Mouse (Mus musculus) adrenal gland, postnatal 36 days (tissue): ENCODE results near the gene Ice2. TPM values are rescaled to one million over a fixed set of nuclear protein-coding genes. Genes with fewer than 3 reads are reported as not detected.

ENCODE experiments used
- DNase-seq, 2 experiments: peaks; one replicate each; pipeline ENCODE4 v3.0.0; 2021; ENCODE audit warnings: mixed read lengths in 1 of 2
- total RNA-seq, 2 experiments: library from RNA; stranded (reverse); gene quantifications; 2 replicates each; pipeline ENCODE4 v1.2.3; 2021

Gene Ice2
- total RNA-seq, 2 experiments from 2014 or later, result 12.9 to 15.3 TPM

GRCm38 (mm10) chr9:69404671-69405070 lies 7.0 kb downstream of the Ice2 start:
- DNase-seq, result no peak

GRCm38 (mm10) chr9:69419476-69419875 lies 21.8 kb downstream of the Ice2 start:
- no peak for DNase-seq

GRCm38 (mm10) chr9:69430531-69430930 lies 32.8 kb downstream of the Ice2 start:
- DNase-seq, result peak; percentile 33 to 39

- peak in 1 of 2 experiments; percentile 27 for DNase-seq
These were observed 34.3 kb downstream of the Ice2 start for GRCm38 (mm10) chr9:69431863-69432555.

GRCm38 (mm10) chr9:69435194-69435593 lies 37.5 kb downstream of the Ice2 start:
- DNase-seq, result no peak

GRCm38 (mm10) chr9:69435662-69436061 lies 38.0 kb downstream of the Ice2 start:
- DNase-seq, result no peak

GRCm38 (mm10) chr9:69439805-69440357 lies 42.2 kb downstream of the Ice2 start:
- DNase-seq, result no peak

GRCm38 (mm10) chr9:69442471-69443038 lies 44.8 kb downstream of the Ice2 start:
- no peak for DNase-seq

- DNase-seq, result peak; percentile 76 to 82
These were observed 45.5 kb downstream of the Ice2 start for GRCm38 (mm10) chr9:69443203-69443602.

GRCm38 (mm10) chr9:69448801-69449200 lies 51.1 kb downstream of the Ice2 start:
- DNase-seq, result no peak

GRCm38 (mm10) chr9:69450636-69451035 lies 52.9 kb downstream of the Ice2 start:
- DNase-seq, result no peak

GRCm38 (mm10) chr9:69451886-69452810 lies 54.4 kb downstream of the Ice2 start:
- no peak for DNase-seq

- peak; percentile 98 to 99 for DNase-seq
These were observed 55.6 kb downstream of the Ice2 start, which contains the start of gene Anxa2 for GRCm38 (mm10) chr9:69453066-69453900. TSS of gene Anxa2 (plus strand) at chr9:69453620.

GRCm38 (mm10) chr9:69453901-69454666 lies 56.4 kb downstream of the Ice2 start:
- DNase-seq, result peak; percentile 54 to 71

- no peak for DNase-seq
These were observed 57.0 kb downstream of the Ice2 start for GRCm38 (mm10) chr9:69454691-69455090.

- peak; percentile 53 to 62 for DNase-seq
These were observed 57.7 kb downstream of the Ice2 start for GRCm38 (mm10) chr9:69455391-69455790.

- DNase-seq, result no peak
These were observed 58.8 kb downstream of the Ice2 start for GRCm38 (mm10) chr9:69456406-69457075.

- DNase-seq, result no peak
These were observed 59.4 kb downstream of the Ice2 start for GRCm38 (mm10) chr9:69457143-69457542.

GRCm38 (mm10) chr9:69457747-69458625 lies 60.3 kb downstream of the Ice2 start:
- DNase-seq, result peak; percentile 91 to 92
